Mouse (Mus musculus): ENCODE results near the gene Mettl26.

The Mettl26 gene

DNA sequence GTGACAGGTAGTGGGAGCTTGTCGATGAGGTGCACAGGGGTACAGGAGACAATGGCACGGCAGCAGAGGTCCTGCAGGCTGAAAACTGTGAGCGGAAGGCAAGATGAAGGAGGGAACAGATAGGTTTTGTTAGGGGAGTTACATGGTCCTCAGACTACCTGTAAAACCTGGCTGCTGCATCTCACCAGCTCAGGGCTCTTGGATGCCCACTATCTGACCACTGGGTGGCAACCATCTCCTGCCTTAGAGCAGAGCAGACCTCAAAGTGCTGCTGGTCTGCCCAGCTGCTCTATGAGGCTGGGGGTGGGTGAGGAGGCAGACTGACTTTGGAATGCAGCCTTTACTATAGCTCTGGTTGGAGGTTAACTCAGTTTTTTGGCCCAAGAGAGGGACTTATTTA, 8.9 kb downstream of the Mettl26 start:
- DNase-seq (ENCODE audit: low read depth, low spot score) = no peak

DNA sequence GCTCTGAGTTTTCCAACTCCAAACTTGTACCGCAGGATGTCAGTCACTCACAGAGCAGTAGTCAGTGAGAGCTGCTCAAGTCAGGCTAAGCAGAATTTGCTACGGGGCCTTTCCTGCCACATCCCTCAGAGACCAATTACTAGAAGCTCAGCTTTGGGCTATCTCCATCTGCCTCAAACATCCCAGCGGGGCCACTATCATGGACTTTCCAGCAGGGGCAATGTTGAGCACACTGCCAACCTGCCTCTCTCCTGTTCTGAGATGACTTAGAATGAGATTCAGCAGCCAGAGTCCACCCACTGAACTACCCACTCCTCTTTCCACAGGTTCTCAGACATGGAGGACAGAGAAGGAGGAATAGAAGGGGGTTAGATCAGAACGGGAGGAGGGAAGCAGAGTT, 10.8 kb downstream of the Mettl26 start:
- DNase-seq (ENCODE audit: low read depth, low spot score) = no peak

DNA sequence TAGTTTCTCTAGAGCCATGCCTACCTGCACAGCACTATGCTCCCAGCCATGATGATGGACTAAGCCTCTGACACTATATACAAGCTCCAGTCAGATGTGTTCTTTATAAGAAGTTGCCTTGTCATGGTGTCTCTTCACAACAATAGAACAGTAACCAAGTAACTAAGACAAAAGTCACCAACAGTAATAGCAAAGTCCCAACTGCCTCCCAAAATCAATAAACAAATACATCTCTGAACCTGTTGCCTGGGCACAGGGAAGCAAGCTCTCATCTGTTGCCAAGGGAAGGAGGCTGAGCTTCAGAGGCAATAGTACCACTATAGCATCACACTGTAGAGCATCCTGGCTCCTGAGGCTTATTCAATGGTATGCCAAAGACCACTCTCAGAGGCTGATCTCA, 11.9 kb downstream of the Mettl26 start:
- DNase-seq (ENCODE audit: low read depth, low spot score) = no peak

DNA sequence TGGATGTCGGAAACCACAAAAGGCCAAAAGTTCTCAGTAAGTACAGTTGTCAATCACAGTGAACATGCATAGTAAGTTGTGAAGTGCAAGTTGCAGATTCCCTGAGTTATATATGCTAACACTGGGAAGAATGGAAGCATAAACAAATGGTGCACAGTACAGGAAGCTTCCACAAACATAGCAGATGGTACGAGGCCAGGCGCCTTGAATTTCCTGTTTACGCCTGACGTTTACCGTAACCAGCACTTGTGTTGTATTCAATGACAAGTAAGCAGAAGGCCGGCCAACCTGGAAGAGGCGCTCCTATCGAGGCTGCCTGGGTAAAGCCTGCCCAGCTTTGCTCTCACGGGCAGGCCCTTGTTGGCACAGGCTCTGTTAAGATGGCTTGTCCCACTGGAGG, 12.6 kb downstream of the Mettl26 start:
- no peak for DNase-seq (ENCODE audit: low read depth, low spot score)

DNA sequence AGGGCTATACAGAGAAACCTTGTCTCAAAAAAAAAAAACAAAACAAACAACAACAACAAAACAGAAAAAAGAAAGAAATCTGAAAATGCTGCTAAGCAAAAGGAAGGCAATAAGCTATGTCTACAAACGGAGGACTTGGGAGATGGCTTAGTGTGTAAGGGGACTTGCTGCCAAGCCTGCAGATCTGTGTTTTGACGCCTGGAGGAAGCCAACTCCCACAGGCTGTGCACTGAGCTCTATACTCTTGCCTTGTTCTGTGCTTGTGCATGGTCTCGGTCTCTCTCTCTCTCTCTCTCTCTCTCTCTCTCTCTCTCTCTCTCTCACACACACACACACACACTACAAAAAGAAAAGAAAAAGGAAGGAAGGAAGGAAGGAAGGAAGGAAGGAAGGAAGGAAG, 14.0 kb downstream of the Mettl26 start:
- no peak for DNase-seq (ENCODE audit: low read depth, low spot score)

DNA sequence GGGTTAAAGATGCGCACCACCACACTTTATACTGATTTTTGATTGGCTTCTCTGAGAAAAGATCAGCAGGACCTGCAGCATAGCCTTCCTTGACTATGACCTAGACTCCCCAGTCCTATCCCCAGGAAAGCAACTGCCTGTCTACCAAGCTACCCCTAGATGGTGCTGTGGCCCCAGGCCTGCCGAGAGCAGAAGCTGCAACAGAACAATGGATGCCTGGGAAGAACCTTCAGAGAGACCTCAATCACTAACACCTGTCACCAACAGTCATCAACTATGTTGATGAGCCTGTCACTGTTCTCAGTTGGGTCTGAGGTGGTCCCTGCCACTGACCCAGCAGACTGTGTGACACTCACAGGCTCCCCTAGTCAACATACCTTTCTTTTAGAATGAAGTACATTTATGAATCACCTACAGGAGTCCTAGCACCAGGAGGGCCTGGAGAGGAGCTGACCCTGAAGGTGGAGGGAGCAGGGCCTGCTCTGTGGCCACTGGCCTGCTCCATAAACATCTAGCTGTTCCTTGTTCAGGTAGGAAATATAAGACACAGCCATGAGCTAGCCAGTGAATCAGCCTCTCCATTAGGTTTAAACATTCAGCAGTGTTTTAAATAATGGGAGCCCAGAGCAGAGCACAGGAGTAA, 19.2 kb downstream of the Mettl26 start:
- DNase-seq (ENCODE audit: low read depth, low spot score) = peak; percentile 63

DNA sequence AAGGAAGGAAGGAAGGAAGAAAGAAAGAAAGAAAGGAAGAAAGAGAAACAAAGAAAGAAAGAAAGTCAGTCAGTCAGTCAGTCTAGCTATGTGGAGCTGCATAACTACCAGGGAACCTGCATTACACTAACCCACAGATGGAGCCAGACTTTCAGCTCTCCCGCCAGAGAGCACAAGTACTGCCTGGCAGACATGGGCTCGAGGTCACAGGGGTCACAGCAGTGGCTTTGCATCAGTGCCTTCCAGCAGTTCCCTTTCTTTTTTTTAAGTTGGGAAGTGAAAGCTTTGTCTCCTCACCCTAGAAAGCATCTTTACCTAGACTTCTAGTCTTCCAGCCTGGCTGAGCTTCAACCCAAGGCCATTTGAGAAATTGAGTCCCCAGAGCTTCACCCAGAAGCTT, 20.5 kb downstream of the Mettl26 start:
- DNase-seq (ENCODE audit: low read depth, low spot score) = no peak

DNA sequence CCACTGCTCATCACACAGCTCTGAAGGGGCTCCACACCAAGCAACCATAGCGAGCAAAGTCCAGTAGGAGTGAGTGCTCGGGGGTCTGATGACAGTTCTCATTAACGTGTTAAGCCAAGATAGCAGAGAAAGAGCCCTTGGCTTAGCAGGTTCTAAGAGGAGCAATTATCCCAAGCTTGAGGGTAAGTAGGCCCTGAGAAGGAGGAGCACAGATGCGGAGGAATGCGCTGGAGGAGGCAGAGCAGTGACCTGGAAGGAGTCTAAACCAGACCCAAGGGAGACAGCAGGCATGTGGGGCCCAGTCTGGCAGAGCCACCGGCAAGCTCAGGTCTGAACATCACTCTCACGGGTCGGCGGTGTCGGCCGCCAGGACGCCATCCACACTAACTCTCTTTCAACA, 21.0 kb downstream of the Mettl26 start:
- DNase-seq (ENCODE audit: low read depth, low spot score) = no peak

DNA sequence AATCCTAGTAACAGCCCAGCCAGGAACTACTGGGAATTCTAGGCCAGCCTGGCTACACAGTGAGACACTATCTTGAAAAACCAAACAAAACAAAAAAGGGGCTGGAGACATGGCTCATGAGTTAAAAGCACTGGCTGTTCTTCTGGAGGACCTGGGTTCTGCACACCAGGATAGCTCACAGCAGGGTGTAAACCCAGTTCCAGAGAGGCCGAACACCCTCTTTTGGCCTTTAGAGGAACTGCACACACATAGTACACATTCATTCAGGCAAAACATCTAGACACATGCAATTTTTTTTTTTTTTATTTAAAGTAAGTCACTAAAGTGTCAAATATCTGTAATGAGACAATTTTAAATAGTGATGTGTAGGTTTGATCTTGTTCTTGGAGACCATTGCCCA, 25.3 kb downstream of the Mettl26 start:
- no peak for DNase-seq (ENCODE audit: low read depth, low spot score)

DNA sequence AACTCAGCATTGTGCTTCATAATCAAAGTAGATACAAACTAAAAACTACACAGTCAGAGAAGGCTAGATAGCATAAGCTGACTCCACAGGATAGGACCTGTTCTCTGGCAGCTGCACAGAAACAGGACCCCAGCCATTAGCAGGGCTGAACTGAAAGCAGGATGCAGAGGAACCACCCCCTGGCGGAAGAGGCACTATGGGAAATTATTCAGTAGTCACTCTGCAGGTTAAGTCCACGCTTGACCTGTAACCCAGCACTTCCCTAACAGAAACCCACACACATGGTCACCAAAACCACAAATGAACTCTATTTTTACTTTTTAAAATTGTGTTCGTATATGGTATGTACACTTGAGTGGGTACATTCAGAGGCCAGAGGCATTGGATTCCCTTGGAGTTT, 28.2 kb downstream of the Mettl26 start:
- no peak for DNase-seq (ENCODE audit: low read depth, low spot score)

DNA sequence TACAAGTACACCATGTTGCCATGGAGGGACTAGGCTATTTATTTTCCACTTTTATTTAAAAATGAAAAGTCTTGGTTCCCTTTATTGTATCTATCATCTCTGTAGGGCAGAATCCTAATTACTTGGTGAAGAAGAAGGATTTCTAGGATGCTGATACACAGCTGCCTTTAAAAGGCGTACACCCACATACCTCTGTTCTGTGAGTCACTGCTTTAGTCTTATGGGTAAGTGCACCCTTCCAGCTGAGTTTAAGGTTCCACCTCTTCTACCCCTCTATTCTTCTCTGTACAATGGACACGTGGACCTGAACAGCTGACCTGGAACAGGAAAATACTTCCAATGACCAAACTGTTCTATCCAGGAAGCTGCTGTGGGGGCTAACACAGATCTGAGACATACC, 32.8 kb downstream of the Mettl26 start:
- DNase-seq (ENCODE audit: low read depth, low spot score) = no peak

DNA sequence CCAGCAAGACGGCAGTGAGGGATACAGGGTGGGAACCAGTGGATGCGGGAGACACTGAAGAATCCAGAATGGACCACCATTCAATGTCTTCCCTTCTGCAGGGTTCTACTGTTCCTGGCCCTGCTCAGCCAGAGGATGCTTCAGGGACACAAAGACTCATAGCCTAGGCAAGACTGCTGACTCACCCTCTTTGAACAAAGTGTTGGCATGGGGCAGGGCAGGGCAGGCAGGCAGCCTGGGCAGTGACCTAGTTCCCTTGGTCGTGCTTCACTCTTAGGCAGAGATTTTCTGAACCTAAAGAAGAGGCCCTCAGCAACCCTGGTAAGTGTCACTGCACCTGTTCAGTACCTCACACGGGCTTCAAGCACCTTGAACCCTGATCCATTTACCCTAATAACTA, 36.9 kb downstream of the Mettl26 start:
- DNase-seq (ENCODE audit: low read depth, low spot score) = no peak

DNA sequence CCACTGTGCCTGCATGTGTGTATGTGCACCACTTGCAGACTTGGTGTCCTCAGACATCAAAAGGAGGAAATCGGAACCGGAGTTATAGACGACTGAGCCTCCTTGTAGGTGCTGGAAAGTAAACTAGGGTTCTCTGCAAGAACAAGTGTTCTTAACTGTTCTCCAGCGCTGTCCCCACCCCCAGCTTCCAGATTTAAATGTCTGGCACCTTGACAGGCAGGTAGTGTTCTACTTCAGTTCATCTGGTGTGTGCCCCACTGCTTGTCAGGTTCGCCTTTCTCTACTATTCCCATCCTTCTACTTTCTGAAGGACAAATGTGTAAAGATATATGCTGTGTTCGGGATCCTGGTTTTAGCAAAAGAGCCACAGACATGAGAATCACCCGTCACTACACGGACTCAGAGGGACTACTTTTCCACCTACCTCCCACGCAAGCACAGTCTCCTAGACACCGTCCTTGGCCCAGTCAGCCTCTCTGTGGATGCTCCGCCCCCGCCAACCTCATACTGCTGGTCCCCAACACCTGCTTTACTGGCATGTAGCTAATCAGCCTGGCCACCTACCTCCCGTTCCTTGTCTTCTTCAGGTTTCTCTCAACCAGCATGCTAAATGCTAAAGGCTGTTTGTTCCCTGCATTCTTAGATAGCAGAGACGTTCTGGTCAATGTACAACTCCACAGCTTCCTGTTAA, 38.5 kb downstream of the Mettl26 start:
- DNase-seq (ENCODE audit: low read depth, low spot score) = no peak

DNA sequence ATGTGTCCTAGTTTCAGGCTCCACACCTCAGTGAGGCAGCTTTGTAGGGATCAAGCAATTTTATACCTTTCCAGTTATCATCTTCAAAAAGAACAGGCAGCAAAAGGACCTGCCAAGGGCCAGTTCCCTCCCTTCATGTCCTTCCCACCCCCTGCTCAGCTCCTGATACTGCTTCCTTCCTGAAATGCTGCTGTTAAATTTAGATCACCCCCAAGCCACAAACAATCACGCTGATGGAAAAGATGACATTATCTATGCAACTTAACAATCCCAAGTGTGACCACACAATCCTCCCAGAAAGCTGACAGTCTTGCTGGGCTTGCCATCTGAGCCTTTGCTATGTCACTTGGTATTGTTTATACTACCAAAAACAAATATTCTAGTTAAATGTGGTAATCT, 39.0 kb downstream of the Mettl26 start:
- DNase-seq (ENCODE audit: low read depth, low spot score) = no peak

DNA sequence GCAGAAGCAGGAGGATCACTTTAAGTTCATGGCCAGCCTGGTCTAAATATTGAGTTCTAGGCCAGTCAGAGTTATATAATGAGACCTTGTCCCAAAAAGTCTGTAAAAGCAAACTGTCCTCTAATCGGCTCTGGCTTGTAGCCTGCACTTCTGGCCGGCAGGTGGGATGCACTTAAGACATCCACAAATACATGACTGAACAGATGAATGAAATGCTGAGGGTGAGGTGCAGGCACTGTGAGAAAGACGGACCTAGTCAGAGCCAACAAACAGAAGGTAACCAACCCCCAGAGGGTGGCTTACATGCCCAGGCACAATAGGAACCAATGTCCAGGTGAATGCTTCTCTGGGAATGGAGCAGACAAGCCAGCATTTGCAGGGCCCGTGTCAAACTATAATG, 39.4 kb downstream of the Mettl26 start:
- no peak for DNase-seq (ENCODE audit: low read depth, low spot score)

DNA sequence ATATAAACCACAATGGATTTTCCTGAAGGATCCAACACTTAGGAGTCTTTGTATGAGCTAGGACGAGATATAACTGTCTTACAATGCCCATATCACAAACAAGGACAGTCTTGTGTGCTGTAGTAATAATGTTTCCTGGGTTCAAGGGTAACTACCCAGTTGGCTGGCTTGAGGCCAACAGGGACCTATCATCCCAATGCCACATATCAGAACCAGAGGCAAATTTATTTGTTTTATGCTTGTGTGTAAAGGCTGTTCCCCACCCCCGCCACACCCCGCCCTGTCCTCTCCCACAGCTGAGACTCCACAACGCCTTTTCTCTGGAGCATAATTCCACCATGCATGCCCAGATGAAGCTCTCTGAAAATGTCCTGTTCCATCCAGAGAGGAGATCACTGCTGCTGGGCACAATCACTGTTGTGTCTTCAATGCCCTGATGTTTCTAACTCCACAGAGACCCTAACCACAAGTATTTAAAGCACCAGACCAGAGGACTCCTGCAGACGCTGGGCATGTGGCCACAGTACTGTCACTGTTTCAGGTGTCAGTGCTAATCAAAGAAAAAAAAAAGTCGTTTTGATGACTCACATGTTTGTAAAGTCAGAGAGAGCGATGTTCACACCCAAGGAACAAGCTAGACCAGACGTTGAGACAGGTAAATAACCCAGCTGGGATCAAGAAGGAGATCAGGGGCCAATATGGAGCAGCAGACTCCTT, 42.2 kb downstream of the Mettl26 start:
- DNase-seq (ENCODE audit: low read depth, low spot score) = no peak

DNA sequence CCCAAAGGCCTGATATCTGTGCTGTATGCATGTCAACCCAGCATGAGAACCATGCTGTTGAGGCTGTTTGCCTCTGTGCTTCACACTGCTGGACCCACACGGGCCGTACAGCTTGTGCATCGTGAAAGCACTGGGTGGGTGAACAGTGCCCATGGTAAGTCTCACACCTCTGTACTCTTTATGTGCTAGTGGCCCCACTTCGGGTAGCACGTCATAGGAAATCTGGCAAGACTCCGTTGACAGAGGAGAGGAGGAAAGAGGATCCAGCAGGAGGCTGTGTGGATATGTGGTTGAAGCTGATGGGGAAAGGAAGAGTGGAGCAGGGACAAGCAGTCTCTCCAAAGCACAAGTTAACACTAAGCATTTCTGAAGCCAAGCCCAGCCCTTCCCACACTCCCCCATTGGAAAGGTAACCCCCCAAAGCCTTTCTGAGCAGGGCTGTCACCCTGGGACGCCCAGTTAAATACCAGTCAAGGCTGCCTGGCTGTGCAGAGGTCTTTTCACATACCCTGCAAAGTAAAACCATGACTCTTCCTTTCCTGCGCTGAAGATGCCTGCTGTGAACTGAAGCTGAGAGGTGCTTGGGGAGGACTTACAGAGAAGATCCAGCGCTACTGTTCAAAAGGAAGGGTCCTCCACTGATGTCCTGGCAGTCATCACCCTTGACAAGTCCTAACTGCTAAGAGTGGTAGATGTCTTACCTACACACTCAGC, 43.3 kb downstream of the Mettl26 start:
- DNase-seq (ENCODE audit: low read depth, low spot score) = no peak

DNA sequence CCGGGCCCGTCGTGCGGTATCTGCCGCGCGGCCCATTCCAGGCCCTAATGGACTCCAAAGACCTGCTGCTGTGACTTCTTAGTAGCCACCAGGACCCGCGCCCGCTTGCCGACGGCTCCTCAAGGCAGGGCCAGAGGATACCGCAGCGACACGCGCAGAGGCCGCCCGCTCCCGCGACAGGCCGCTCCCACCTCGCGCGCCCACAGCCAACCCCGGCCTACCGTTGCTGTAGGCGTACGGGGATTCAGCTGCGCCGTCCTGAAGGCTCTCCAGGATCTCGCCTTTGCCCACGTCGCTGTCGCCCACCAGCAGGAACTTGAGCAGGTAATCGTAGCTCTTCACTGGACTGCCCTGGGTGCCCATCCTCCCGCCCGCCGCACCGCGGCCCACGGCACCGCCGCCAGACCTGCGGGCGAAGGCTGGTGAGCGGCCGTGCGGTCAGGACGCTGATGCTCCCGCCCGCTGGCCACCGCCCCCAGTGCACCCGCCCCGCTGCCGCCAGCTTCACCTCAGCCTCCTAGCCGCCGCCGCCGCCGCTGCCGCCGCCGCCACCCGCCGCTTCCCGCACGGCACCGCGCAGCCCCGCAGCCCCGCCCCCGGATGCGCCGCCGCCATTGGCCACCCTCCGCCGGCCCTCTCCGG, 44.4 kb downstream of the Mettl26 start, which contains the start of gene Rab40c:
Gene Rab40c, minus strand, starts transcription at position 584 of the 642 bp plus-strand sequence.
- no peak for DNase-seq (ENCODE audit: low read depth, low spot score)

DNA sequence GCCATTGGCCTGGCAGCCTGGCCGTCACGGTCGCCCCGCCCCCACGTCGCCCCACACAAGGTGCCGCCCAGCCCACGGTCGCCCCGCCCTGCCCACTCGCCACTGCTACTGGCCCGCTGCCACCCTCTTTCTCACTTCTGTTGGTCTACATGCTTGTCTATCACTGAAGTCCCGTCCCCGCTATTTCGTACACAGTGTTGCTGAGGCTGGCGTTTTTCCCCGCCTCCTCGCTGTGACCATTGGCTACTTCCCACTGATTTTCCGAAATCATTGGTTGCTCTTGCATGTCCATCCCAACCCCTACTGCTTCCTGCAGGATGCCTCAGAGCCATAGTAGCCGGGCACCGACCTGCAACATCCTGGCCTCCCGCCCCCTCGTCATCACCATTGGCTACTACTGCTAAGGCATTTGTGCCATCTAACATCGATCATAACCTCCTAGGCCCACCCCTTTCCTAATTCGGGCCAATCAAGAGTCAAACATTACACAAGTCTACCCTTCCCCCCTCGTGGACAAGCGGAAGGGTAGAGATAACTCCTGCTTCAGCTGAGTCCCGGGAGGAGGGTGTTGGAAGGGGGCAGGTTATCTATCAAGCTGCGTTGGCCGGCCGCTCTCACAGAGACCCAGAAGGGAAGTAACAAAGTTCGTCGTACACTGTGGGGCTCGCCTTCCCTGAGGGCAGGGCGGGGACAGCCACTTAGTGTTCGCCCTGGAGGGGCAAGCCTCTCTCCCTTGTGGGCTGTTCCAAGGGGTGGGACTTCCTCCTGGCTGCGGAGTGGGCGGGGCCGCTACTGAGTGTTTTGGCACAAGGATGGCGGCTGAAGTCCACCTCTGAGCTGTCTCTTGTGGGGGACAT, 45.1 kb downstream of the Mettl26 start:
- DNase-seq (ENCODE audit: low read depth, low spot score) = peak; percentile 99

DNA sequence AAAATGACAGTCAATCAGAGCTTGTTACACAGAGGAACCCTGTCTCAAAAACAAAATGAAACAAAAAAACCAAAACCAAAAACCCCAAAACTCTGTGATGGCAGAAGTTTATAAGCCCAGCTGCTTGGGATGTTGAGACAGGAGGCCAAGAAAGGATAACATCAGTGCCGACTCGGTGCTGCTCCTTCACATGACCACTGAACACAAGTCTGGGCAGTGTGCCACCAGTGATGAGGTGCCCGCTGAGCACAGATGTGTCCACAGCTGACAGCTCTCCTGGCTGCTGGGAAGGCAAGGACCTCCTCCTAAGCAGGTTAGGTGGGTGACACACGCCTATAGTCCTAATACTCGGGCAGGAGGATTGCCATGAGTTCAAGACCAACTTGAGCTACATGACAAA, 47.2 kb downstream of the Mettl26 start:
- no peak for DNase-seq (ENCODE audit: low read depth, low spot score)

DNA sequence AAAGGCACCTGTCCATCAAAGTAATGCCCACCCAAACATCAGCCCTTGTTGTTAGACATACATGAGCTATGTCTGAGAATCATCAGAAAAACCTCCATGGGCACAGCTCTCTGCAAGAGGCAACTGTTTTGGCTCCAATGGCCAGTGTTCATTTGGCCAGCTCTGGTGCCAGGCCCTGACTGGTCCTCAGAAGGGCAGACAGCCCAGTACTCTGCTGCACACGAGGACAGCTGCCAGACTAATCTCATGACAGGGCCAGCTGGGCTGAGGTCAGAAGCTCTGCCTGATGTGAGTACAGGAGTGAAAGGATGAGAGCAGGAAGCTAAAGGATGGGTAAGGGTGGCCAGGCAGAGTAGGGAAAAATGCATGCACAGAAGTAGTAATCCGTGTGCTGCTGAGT, 50.5 kb downstream of the Mettl26 start:
- no peak for DNase-seq (ENCODE audit: low read depth, low spot score)

Data from retina, postnatal 7 days (tissue).